Mouse (Mus musculus) adrenal gland, postnatal 10 days (tissue): ENCODE measurements around the gene Cct4. TPM values are rescaled to one million over a fixed set of nuclear protein-coding genes. Genes with fewer than 3 reads are reported as not detected.

ENCODE experiments used
- DNase-seq: peaks from one replicate; pipeline ENCODE4 v3.0.0; 2021; ENCODE audit warnings: mixed read lengths
- long read RNA-seq, 2 experiments: library from polyadenylated mRNA; stranded (forward); transcript quantifications; one replicate each; pipeline ENCODE4 v2.0.0; 2021
- total RNA-seq, 2 experiments: library from RNA; stranded (reverse); gene quantifications; 2 replicates each; pipeline ENCODE4 v1.2.3; 2021

Gene Cct4
- total RNA-seq, result 100 to 1,000 TPM; 175 to 185 TPM
- long read RNA-seq, experiment 1, transcript Cct4-204 (14 exons, 2,484 nt), result major isoform, 415 of 446 reads
- long read RNA-seq, experiment 1, partial matches to known transcripts, result 6 of 446 reads
- long read RNA-seq, experiment 1, other reads (novel, unspliced or antisense), result 24 of 446 reads
- long read RNA-seq, experiment 2, transcript Cct4-204 (14 exons, 2,484 nt), result major isoform, 154 of 166 reads
- long read RNA-seq, experiment 2, partial matches to known transcripts, result 1 of 166 reads
- long read RNA-seq, experiment 2, other reads (novel, unspliced or antisense), result 11 of 166 reads

DNA sequence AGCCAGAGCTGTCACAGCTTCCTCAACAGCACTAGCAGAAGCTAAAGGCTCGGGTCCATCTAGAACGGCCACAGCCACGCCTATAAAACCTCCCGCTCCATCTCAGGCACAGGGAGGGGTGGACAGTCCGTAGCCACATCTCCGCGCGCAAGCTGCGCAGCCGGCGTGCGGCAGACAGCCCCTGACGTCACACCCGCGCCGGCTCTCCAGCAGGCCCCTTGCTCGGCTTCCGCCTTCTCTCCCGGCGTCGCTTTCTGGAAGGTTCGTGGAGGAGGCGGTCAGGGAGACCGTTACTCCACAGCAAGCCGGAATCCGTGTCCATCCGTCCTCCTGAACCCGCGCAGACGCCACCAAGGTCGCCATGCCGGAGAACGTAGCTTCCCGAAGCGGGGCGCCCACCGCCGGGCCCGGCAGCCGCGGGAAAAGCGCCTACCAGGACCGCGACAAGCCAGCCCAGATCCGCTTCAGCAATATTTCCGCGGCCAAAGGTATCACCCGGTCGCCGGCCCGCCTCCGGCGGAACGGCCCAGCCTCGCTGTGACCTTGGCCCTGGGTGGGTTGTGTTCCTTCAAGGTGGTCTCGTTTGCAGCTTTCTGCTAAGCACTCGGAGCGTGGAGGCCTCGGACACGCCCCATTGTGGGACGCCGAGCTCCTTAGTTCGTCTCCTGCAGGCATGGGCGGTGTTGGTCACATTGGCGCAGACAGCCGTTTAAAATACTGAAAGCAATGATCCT, at the start of gene Cct4:
Gene Cct4, plus strand, starts transcription at position 127 of the 734 bp plus-strand sequence.
- peak; percentile 97 for DNase-seq

GRCm38 (mm10) chr11:22949101-22949500, 41.2 kb upstream of the Cct4 start:
- DNase-seq, result no peak

DNA sequence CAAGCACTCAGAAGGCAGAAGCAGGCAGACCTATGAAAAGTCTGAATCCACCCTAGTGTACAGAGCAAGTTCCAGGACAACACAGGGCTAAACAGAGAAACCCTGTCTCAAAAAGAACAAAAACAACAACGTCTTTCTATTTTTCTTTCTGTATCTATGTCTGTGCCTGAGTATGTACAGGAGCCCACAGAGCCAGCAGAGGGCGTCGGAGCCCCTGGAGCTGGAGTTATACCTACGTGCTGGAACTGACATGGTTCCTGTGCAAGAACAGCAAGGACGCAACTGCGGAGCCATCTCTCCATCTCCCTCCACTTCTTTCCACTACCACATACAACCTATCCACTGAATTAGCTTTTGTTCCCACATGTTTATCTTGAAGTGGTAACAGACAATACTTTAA, 40.2 kb upstream of the Cct4 start:
- no peak for DNase-seq

GRCm38 (mm10) chr11:22952668-22953067, 37.7 kb upstream of the Cct4 start:
- DNase-seq, result no peak

DNA sequence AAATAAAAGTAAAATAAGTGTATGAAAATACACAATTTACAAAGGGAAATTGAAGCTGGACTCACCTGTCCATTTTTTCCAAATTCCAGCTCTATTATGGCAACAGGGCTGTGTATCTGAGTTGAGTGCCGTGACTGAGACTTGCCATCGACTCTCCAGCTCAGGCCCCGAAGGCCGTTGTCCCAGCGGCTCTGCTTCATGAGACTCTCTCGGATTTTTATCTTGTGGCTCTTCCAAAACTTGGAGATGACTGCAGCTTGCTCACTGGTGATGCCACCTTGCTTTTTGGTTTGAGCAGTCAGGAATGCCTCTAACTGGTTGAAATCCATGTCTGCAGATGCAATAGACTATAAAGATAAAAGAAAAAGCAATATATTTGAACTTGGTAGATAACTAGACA, 34.0 kb upstream of the Cct4 start:
- DNase-seq, result peak; percentile 22

DNA sequence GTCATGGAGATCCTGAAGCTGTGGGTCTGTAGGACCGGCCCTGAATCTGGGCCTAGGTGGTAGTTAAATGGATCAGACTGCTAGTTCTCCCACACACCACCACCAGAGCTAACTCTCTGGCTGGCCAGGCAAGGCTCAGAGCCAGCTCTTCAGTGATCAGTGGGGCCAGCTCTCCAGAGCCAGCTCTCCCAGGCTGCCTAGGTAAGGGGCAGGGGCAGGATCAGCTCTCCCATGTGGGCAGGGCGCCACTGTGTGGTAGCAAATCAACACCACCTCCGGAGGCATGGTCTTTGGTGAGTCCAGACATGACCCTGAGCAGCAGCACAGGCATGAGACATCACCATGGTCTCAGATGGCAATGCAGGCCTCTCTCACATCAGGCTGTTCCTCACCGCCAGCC, 33.5 kb upstream of the Cct4 start:
- peak; percentile 90 for DNase-seq

GRCm38 (mm10) chr11:22957791-22958374, 32.4 kb upstream of the Cct4 start:
- no peak for DNase-seq

- no peak for DNase-seq
These were observed 28.2 kb upstream of the Cct4 start for GRCm38 (mm10) chr11:22962101-22962500.

DNA sequence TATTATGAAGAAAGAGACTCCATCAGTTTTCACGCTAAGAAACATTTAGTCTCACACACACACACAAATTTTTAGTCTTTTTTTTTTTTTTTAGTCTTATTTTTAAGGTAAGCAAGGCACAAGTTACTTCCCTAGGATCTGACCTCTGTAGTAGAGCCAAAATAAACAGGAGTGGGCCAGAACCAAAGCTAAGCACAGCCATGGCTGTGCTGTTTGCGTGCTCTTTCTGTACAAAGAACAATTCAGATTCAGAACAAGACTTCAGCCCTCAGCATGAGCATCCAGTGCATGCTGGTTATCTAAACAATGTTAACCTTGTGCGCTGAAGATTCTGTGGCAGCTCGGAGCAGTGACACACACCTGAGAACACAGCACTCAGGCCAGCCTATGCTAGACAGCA, 25.9 kb upstream of the Cct4 start:
- DNase-seq, result no peak

DNA sequence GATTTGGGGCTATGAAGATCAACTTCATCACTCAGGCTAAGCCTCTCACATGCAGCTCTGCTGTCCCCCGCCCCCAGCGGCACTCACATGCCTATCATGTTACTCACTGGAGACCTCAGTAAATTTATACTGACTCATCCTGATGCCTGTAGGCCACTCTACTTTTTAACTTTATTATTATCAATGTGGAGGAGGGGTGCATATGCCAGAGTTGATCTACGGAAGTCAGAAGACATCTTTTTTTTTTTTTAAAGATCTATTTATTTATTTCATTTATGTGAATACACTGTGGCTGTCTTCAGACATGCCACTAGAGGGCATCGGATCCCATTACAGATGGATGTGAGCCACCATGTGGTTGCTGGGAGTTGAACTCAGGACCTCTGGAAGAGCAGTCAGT, 24.8 kb upstream of the Cct4 start:
- peak; percentile 69 for DNase-seq

GRCm38 (mm10) chr11:22969486-22969885, 20.8 kb upstream of the Cct4 start:
- DNase-seq, result no peak

DNA sequence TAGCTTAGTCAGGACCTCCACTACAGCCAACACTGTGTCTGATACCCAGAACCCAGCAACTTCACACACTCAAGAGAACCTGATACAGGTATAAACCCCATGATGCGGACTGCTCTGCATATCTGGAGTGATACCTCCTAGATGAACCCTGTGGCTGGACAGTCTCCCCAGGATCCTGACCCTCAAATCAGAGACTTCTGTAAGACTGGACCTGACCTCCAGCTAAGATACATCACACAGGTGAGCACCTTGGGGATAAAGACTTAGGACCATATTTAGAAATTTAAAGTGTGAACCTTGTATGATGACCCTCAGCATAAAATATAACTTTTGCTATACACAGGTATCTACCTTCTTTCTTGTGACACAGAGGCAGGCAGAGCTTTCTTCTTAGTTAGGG, 19.8 kb upstream of the Cct4 start:
- no peak for DNase-seq

- peak; percentile 70 for DNase-seq
These were observed 18.2 kb upstream of the Cct4 start, which contains the start of gene Zrsr1 for GRCm38 (mm10) chr11:22971835-22972709. TSS of gene Zrsr1 (plus strand) at chr11:22972005.

DNA sequence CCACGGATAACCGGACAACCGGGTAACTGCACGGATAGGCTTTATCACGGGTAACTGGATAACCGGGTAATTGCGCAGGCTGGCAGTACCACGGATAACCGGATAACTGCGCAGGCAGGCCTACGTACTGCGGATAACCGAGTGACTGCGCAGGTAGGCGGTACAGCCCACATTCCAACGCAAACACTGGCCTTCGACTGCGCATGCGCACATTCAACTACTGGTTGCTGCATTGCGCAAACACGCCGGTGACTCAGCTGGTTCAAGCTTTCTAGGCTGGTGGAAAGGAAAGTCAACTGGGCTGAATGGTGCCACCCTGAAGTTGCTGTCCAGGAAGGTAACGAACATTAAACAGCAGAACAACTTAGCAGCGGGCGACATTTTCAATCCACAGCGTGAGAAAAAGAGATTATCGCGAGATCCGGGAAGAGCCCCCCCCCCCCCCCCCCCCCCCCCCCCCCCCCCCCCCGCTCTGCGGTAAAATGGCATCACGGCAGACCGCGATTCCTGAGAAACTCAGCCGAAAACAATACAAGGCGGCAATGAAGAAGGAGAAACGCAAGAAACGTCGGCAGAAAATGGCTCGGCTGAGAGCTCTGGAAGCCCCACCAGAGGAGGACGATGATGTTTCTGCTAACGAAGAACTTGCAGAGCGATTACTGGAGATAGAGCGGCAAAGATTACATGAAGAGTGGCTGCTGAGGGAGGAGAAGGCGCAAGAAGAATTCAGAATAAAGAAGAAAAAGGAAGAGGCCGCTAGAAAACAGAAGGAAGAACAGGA, 17.4 kb upstream of the Cct4 start:
- peak; percentile 83 for DNase-seq

DNA sequence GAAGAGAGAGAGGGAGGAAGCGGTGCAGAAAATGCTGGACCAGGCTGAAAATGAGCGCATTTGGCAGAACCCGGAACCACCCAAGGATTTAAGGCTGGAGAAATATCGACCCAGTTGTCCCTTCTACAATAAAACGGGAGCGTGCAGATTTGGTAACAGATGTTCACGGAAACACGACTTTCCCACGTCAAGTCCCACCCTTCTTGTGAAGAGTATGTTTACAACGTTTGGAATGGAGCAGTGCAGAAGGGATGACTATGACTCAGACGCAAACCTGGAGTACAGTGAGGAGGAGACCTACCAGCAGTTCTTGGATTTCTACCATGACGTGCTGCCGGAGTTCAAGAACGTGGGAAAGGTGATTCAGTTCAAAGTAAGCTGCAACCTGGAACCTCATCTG, 16.7 kb upstream of the Cct4 start:
- no peak for DNase-seq

DNA sequence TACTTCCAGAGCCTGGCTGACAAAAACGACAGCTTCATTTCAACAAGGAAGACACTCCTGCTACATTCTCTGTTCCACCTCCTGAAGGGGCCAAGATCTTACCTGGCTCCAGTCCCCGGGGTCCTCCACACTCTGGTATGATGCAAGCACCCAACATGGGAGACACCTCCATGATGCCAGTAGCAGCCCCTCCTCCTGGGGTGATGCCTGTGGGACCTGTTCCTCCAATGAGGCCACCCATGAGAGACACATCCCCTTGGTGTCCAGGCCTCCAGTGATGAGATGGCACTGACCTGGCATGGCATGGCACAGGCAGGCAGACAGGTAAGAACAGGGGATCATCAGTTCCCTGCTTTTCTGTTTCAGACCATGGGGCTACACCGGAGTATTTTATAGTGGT, 12.1 kb upstream of the Cct4 start:
- no peak for DNase-seq

DNA sequence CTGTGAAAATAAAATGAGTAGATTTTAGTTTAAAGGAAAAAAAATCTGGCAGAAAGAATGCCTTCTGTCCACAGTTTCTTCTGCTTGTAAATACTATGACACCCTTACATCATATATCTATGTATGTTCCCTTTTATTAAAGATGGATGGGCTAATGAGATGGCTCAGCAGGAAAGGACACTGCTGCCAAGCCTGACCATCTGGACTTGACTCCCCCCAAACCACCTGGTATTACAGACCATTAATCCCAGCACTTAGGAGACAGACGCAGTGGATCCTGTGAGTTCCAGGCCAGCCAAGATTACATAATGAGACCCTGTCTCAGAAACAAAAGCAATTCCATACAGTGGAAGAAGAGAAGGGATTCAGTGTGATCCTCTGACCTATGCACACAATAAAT, 11.6 kb upstream of the Cct4 start:
- no peak for DNase-seq

- DNase-seq, result no peak
These were observed 11.1 kb upstream of the Cct4 start for GRCm38 (mm10) chr11:22979221-22979620.

GRCm38 (mm10) chr11:22981041-22981440, 9.3 kb upstream of the Cct4 start:
- DNase-seq, result no peak

GRCm38 (mm10) chr11:22981543-22981950, 8.8 kb upstream of the Cct4 start:
- peak; percentile 45 for DNase-seq

GRCm38 (mm10) chr11:22981984-22982757, 8.1 kb upstream of the Cct4 start, which contains the start of the genes Gm28048 and Commd1:
TSS of gene Gm28048 (minus strand) at chr11:22982090.
TSS of gene Commd1 (minus strand) at chr11:22982382.
- peak; percentile 98 for DNase-seq
